Mouse (Mus musculus) stomach, postnatal 0 days (tissue): Measurements from ENCODE around the gene Gbe1.

Experiments used
- CTCF ChIP-seq: IDR thresholded peaks from 2 replicates; pipeline ENCODE4 v1.5.1; 2016; ENCODE audit warnings: antibody characterized with exemption, low read depth, mild to moderate bottlenecking, moderate library complexity
- EP300 ChIP-seq: optimal IDR thresholded peaks from 2 replicates; pipeline ENCODE3; 2016; ENCODE audit warnings: antibody characterized with exemption

DNA sequence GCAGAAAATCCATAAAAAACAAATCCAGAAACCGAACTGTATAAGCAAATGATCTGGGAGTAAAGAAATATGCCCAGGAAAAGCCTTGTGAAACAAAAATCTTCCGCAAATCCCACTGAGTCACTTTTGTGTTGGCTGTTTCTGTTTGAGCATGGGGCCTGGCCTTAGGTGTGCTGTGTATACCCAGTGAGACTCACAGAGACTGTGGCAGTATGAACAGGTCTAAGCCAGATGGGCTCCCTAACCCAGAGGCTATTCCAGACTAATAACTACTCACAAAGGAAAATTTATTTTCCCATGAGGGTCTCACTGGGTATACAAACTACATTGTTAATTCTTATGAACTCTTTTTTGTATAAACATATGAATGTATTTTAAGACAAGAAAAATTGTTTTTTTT, 67.3 kb downstream of the Gbe1 start:
- TF ChIP-seq EP300: no peak
- TF ChIP-seq CTCF: no peak
